Mouse (Mus musculus) 3T3-L1 (cell line): ENCODE data around the gene Vwa8.

Experiments
- DNase-seq: peaks from one replicate; pipeline ENCODE4 v3.0.0-alpha.2; 2015; ENCODE audit warnings: low read depth, low spot score

Vwa8 gene

GRCm38 (mm10) chr14:79140826-79141219, 292.0 kb downstream of the Vwa8 start:
- peak; percentile 9 for DNase-seq

GRCm38 (mm10) chr14:79142342-79142741, 293.5 kb downstream of the Vwa8 start:
- DNase-seq = no peak

- DNase-seq = no peak
Measured at GRCm38 (mm10) chr14:79143696-79144095, 294.8 kb downstream of the Vwa8 start.

- no peak for DNase-seq
Measured at GRCm38 (mm10) chr14:79144278-79145224, 295.7 kb downstream of the Vwa8 start.

GRCm38 (mm10) chr14:79151711-79152110, 302.9 kb downstream of the Vwa8 start:
- DNase-seq = no peak

GRCm38 (mm10) chr14:79153896-79154295, 305.0 kb downstream of the Vwa8 start:
- no peak for DNase-seq

- DNase-seq = no peak
Measured at GRCm38 (mm10) chr14:79154961-79155360, 306.1 kb downstream of the Vwa8 start.

GRCm38 (mm10) chr14:79156526-79157411, 307.9 kb downstream of the Vwa8 start:
- DNase-seq = no peak

GRCm38 (mm10) chr14:79157451-79158218, 308.8 kb downstream of the Vwa8 start:
- DNase-seq = no peak

GRCm38 (mm10) chr14:79158219-79158521, 309.3 kb downstream of the Vwa8 start:
- DNase-seq = no peak

- no peak for DNase-seq
Measured at GRCm38 (mm10) chr14:79158673-79159200, 309.9 kb downstream of the Vwa8 start.

- DNase-seq = no peak
Measured at GRCm38 (mm10) chr14:79159451-79159850, 310.6 kb downstream of the Vwa8 start.

GRCm38 (mm10) chr14:79160486-79160885, 311.6 kb downstream of the Vwa8 start:
- no peak for DNase-seq

- no peak for DNase-seq
Measured at GRCm38 (mm10) chr14:79160966-79161365, 312.1 kb downstream of the Vwa8 start.

GRCm38 (mm10) chr14:79161741-79162140, 312.9 kb downstream of the Vwa8 start:
- no peak for DNase-seq

GRCm38 (mm10) chr14:79162678-79163077, 313.8 kb downstream of the Vwa8 start:
- no peak for DNase-seq

GRCm38 (mm10) chr14:79164334-79164733, 315.5 kb downstream of the Vwa8 start:
- DNase-seq = no peak

- DNase-seq = peak; percentile 40
Measured at GRCm38 (mm10) chr14:79164925-79165324, 316.1 kb downstream of the Vwa8 start.

- DNase-seq = no peak
Measured at GRCm38 (mm10) chr14:79174526-79174925, 325.7 kb downstream of the Vwa8 start.

- DNase-seq = no peak
Measured at GRCm38 (mm10) chr14:79177754-79178153, 328.9 kb downstream of the Vwa8 start.

GRCm38 (mm10) chr14:79178247-79178646, 329.4 kb downstream of the Vwa8 start:
- no peak for DNase-seq
